ENCODE assay signal across 11 mouse cellular contexts in the genomic region with DNA sequence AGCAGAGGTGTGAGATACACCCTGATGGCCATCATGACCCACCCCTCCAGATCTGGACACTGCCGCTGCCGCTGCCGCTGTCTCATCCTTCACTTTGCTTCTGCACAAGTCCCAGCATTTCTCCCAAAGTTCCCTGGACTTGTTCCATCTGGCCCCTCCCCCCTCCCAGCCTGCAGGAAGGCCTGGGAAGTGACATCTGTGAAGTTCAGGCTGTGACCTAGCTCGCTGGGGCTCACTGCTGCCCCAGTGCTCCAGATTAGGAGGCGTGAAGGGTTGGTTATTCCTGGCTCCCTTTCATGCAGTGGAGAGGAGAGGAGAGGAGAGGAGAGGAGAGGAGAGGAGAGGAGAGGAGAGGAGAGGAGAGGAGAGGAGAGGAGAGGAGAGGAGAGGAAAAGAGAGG. TPM values are rescaled to one million over a fixed set of nuclear protein-coding genes. Genes with fewer than 3 reads are reported as not detected.
A peak's percentile ranks its signal among the peaks of the same experiment; 100 is the strongest.
DNase-seq lines count a peak whose midpoint lies in the region; ATAC-seq and TF ChIP-seq lines count a peak whose summit lies in the region.
"Had no signal": no experiment of that assay in that cellular context is flagged by ENCODE, and none has a peak within 500 bp of the region (broad histone marks: within the 10 kb centered on the region; RNA-seq: fewer than 3 reads in every experiment).

No protein-coding gene starts in this region.

- no peak overlapping the region for H3K4me3 ChIP-seq in liver, adult 2 months (ENCODE audit: insufficient read depth, low read depth, low read length)
- no peak overlapping the region for H3K4me3 ChIP-seq in liver, embryonic 12.5 days
- no peak overlapping the region for H3K4me3 ChIP-seq in heart, embryonic 10.5 days
- H3K4me3 ChIP-seq: forebrain, embryonic 13.5 days; heart, embryonic 13.5 days; liver, embryonic 15.5 days had no signal

- peak; percentile 3 to 17 for DNase-seq in adrenal gland, postnatal 36 days
- no peak for DNase-seq in adrenal gland, adult 8-10 months
- peak; percentile 6 for DNase-seq in liver, adult 2 months (ENCODE audit: extremely low read depth, low read depth, low spot score)
- DNase-seq in heart, embryonic 10.5 days (ENCODE audit: low spot score): no peak
- peak; percentile 11 for DNase-seq in mesoderm, embryonic 11.5 days (ENCODE audit: low read depth, low spot score)
- DNase-seq in gastrocnemius, postnatal 36 days: no peak
- DNase-seq in B cell, adult 2 months: no peak

- no peak overlapping the region for H3K9ac ChIP-seq in liver, adult 2 months (ENCODE audit: low read depth, low read length)
- H3K9ac ChIP-seq in liver, embryonic 12.5 days: no peak overlapping the region
- H3K9ac ChIP-seq: forebrain, embryonic 13.5 days; heart, embryonic 13.5 days; liver, embryonic 15.5 days had no signal

- no peak for TF ChIP-seq CTCF in liver, adult 2 months (IDR thresholded peaks at IDR 0.05; ENCODE audit: low read depth, low read length)

- 66% methylated on average over 5 of the region's 5 CpGs for WGBS in liver, adult 2 months
- WGBS in liver, embryonic 12.5 days (ENCODE audit: insufficient replicate concordance): 49% methylated on average over 5 of the region's 5 CpGs
- WGBS in heart, embryonic 10.5 days: 34% methylated on average over 5 of the region's 5 CpGs

- no peak overlapping the region for H3K27ac ChIP-seq in liver, adult 2 months (replicated peaks; ENCODE audit: insufficient read depth, low read depth, low read length)
- no peak overlapping the region for H3K27ac ChIP-seq in liver, embryonic 12.5 days
- H3K27ac ChIP-seq in heart, embryonic 10.5 days: peak overlapping the region; percentile 60; the same call in 1 of the 2 replicates
- H3K27ac ChIP-seq: forebrain, embryonic 13.5 days; heart, embryonic 13.5 days; liver, embryonic 15.5 days had no signal

- H3K4me1 ChIP-seq in liver, adult 2 months (ENCODE audit: control insufficient read depth, insufficient read depth, low read length): no peaks in the 10 kb centered on the region
- no peaks in the 10 kb centered on the region for H3K4me1 ChIP-seq in liver, embryonic 12.5 days
- peaks cover 11% of the 10 kb centered on the region for H3K4me1 ChIP-seq in heart, embryonic 10.5 days
- H3K4me1 ChIP-seq: forebrain, embryonic 13.5 days; liver, embryonic 15.5 days had no signal

- H3K79me2 ChIP-seq in liver, adult 2 months (ENCODE audit: control insufficient read depth, insufficient read depth, low read length): no peaks in the 10 kb centered on the region

- no peaks in the 10 kb centered on the region for H3K36me3 ChIP-seq in liver, adult 2 months (ENCODE audit: control insufficient read depth, insufficient read depth, low read length)
- H3K36me3 ChIP-seq in liver, embryonic 12.5 days: no peaks in the 10 kb centered on the region
- H3K36me3 ChIP-seq in heart, embryonic 10.5 days: no peaks in the 10 kb centered on the region
- H3K36me3 ChIP-seq: heart, embryonic 13.5 days; liver, embryonic 15.5 days had no signal

- intact Hi-C loops in gastrocnemius, postnatal 36 days (cut with DNase I): no loop called here

- H3K9me3 ChIP-seq in liver, embryonic 12.5 days (replicated peaks): no peaks in the 10 kb centered on the region
- no peaks in the 10 kb centered on the region for H3K9me3 ChIP-seq in heart, embryonic 10.5 days
- H3K9me3 ChIP-seq: forebrain, embryonic 13.5 days; heart, embryonic 13.5 days; liver, embryonic 15.5 days had no signal

- no peak overlapping the region for H3K4me2 ChIP-seq in liver, embryonic 12.5 days
- H3K4me2 ChIP-seq: forebrain, embryonic 13.5 days; heart, embryonic 13.5 days; liver, embryonic 15.5 days had no signal

- TF ChIP-seq POLR2A in liver, adult 2 months (IDR thresholded peaks at IDR 0.05; ENCODE audit: extremely low read depth, insufficient read depth, low read length): no peak

- no peak for ATAC-seq in liver, embryonic 12.5 days
- ATAC-seq: forebrain, embryonic 13.5 days had no signal

- no peaks in the 10 kb centered on the region for H3K27me3 ChIP-seq in liver, adult 2 months (ENCODE audit: control insufficient read depth, insufficient read depth, low read length)
- H3K27me3 ChIP-seq in liver, embryonic 12.5 days (replicated peaks): peaks cover 7% of the 10 kb centered on the region; the same call in 1 of the 2 replicates
- no peaks in the 10 kb centered on the region for H3K27me3 ChIP-seq in heart, embryonic 10.5 days (ENCODE audit: insufficient read depth, poor library complexity, severe bottlenecking)
- H3K27me3 ChIP-seq: forebrain, embryonic 13.5 days had no signal

RNA-seq across cellular contexts. Expression of a gene that starts 30.6 kb away (rescaled TPM):
- total RNA-seq in adrenal gland, postnatal 36 days (2021): not detected
- total RNA-seq in adrenal gland, adult 8-10 months (2022): under 1 TPM in 1 of 4 experiments, not detected in 3; 0.22 TPM
- total RNA-seq in liver, adult 2 months (2014; rRNA removed): not detected in 2 replicates
- not detected in 2 replicates for polyA plus RNA-seq in liver, adult 2 months (2012; rRNA removed)
- polyA plus RNA-seq in liver, embryonic 12.5 days (2016; fragmentation: Nextera tagmentation; extraction: Ambion mirVana): not detected in 2 replicates
- polyA plus RNA-seq in heart, embryonic 10.5 days (2016; fragmentation: Nextera tagmentation; extraction: Ambion mirVana): 0.10 TPM in 1 of 2 replicates, not detected in the other
- total RNA-seq in gastrocnemius, postnatal 36 days (2021): not detected
- polyA plus RNA-seq: forebrain, embryonic 13.5 days; heart, embryonic 13.5 days; liver, embryonic 15.5 days had no signal

Comparison
In these comparisons a context has a peak if more than half of its experiments do, and no peak if none do; other contexts are left out.
1. DNase-seq: peak in adrenal gland, postnatal 36 days (2 of 2), liver, adult 2 months (single experiment) and mesoderm, embryonic 11.5 days (single experiment); none in adrenal gland, adult 8-10 months (single experiment), heart, embryonic 10.5 days (single experiment), gastrocnemius, postnatal 36 days (0 of 2) and B cell, adult 2 months (0 of 2).